Mouse (Mus musculus) liver, adult 2 months (tissue): ENCODE data around the gene Aldh3b3. TPM values are rescaled to one million over a fixed set of nuclear protein-coding genes. Genes with fewer than 3 reads are reported as not detected.
A peak's percentile ranks its signal among the peaks of the same experiment; 100 is the strongest.

ENCODE experiments used
- DNase-seq: peaks from one replicate; pipeline ENCODE4 v3.0.0-alpha.2; 2011; ENCODE audit warnings: low read depth, low spot score; ENCODE audit errors: extremely low read depth
- H3K27ac ChIP-seq: fragments of 200-500 bp; replicated peaks from 2 replicates; pipeline ENCODE4 v1.5.1; 2012; ENCODE audit warnings: low read depth, mild to moderate bottlenecking, control low read depth, inconsistent platforms, low read length; ENCODE audit not compliant: insufficient read depth
- H3K27me3 ChIP-seq: fragments of 200-500 bp; 2 replicates; pipeline ENCODE4 v1.6.1; 2012; ENCODE audit warnings: mild to moderate bottlenecking, moderate library complexity, low read length, inconsistent platforms; ENCODE audit not compliant: control insufficient read depth, insufficient read depth
- H3K36me3 ChIP-seq: fragments of 200-500 bp; 2 replicates; pipeline ENCODE4 v1.6.1; 2012; ENCODE audit warnings: low read length, inconsistent platforms; ENCODE audit not compliant: control insufficient read depth, insufficient read depth
- H3K4me1 ChIP-seq: fragments of 200-500 bp; 2 replicates; pipeline ENCODE4 v1.6.1; 2011; ENCODE audit warnings: low read length; ENCODE audit not compliant: control insufficient read depth, insufficient read depth
- H3K4me3 ChIP-seq: fragments of 200-500 bp; 2 replicates; pipeline ENCODE4 v1.5.1; 2011; ENCODE audit warnings: low read depth, mild to moderate bottlenecking, control low read depth, low read length, moderate library complexity; ENCODE audit not compliant: insufficient read depth
- H3K79me2 ChIP-seq: fragments of 200-500 bp; 2 replicates; pipeline ENCODE4 v1.6.1; 2012; ENCODE audit warnings: inconsistent platforms, mild to moderate bottlenecking, low read length, moderate library complexity; ENCODE audit not compliant: control insufficient read depth, insufficient read depth
- H3K9ac ChIP-seq: fragments of 200-500 bp; 2 replicates; pipeline ENCODE4 v1.6.1; 2012; ENCODE audit warnings: low read depth, mild to moderate bottlenecking, control low read depth, inconsistent platforms, low read length
- CTCF ChIP-seq: fragments of 200-500 bp; IDR thresholded peaks from 2 replicates; pipeline ENCODE4 v1.5.1; 2011; ENCODE audit warnings: low read depth, low read length, control low read depth
- POLR2A ChIP-seq: fragments of 200-500 bp; IDR thresholded peaks from 2 replicates; pipeline ENCODE4 v1.6.1; 2011; ENCODE audit warnings: low read length, control low read depth; ENCODE audit not compliant: insufficient read depth; ENCODE audit errors: extremely low read depth
- WGBS: fragments of 180-500 bp; shearing (Covaris S2); methylation state at CpG from one replicate; pipeline ENCODE4 v1.1.7; 2018; 5-methylcytosine and 5-hydroxymethylcytosine counted together
- polyA plus RNA-seq: library from polyadenylated mRNA; depleted of rRNA; stranded (reverse); fragments of >200 nt; gene quantifications from 2 replicates; pipeline ENCODE4 v1.2.3, GENCODE M21; 2012
- total RNA-seq: library from RNA; depleted of rRNA; stranded (reverse); fragments of >200 nt; gene quantifications from 2 replicates; pipeline ENCODE4 v1.2.3, GENCODE M21; 2014

Gene Aldh3b3
- total and polyA plus RNA-seq, 2 experiments = 0.74 to 7.7 TPM

DNA sequence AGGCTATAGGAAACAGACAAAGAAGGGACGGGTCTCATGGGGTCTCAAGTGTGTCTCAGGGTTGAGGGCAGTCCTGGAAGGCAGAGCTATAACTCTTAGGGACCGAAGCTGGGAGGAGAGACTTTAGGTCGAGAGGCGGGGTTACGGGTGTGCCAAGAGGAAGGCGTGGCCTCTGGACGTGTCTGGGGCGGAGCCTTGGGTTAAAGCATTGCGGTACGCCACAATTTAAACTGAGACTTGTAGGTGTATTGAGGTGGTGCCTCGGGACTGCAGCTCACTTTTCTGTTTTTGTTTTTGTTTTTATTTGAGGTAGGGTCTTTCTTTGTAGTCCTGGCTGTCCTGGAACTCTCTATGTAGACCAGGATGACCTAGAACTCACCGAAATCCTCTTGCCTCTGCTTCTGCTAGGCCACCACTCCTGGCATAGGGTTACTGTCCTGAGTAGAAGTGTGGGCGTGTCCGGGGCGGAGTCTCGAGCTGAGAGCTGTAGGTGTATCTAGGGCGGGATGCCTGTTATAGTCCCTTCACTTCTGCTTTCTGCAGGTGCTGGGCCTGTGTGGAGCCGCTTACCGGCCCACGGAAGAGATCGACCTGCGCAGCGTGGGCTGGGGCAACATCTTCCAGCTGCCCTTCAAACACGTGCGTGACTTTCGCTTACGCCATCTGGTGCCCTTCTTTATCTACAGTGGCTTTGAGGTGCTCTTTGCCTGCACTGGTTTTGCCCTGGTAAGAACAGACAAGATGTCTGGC lies 15.3 kb upstream of the Aldh3b3 start:
- H3K4me1 ChIP-seq = peaks cover 6% of the 10 kb centered on the region
- H3K9ac ChIP-seq = no peak overlapping the region
- TF ChIP-seq POLR2A = no peak
- no peak for TF ChIP-seq CTCF
- WGBS = 55% methylated on average over 27 of the region's 27 CpGs
- H3K36me3 ChIP-seq = peaks cover 3% of the 10 kb centered on the region; the same call in 1 of the 2 replicates
- H3K27ac ChIP-seq = no peak overlapping the region
- H3K27me3 ChIP-seq = no peaks in the 10 kb centered on the region
- no peak for DNase-seq
- H3K79me2 ChIP-seq = no peaks in the 10 kb centered on the region
- H3K4me3 ChIP-seq = no peak overlapping the region

GRCm38 (mm10) chr19:3945872-3946564 lies 12.4 kb upstream of the Aldh3b3 start:
- Histone ChIP-seq H3K4me1 (peaks cover 12% of the 10 kb centered on the region), H3K79me2 (no peaks in the 10 kb centered on the region), H3K36me3 (peaks cover 3% of the 10 kb centered on the region; the same call in 1 of the 2 replicates), H3K27me3 (no peaks in the 10 kb centered on the region), H3K9ac (no peak overlapping the region), H3K27ac (peak overlapping the region; percentile 50), H3K4me3 (no peak overlapping the region)
- no peak for TF ChIP-seq POLR2A
- TF ChIP-seq CTCF = no peak
- peak; percentile 76 for DNase-seq
- 18% methylated on average over 10 of the region's 10 CpGs for WGBS

DNA sequence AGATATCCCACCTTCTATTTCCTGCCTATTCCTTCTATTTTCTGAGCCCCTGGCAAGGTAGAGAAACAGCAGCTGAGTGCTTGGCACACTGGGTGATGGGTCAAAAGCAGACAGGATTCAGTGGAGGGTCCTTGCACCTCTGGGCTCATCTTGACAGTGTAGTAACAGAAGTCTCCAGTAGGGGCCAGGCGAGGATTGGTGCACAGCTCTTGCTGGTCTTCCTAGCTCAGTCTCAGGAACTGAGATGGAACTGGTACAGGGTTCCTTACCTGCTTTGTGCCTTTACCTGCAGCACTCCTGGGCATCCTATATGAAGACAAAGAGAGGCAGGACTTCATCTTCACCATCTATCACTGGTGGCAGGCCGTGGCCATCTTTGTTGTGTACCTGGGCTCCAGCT lies 11.7 kb upstream of the Aldh3b3 start:
- Histone ChIP-seq H3K36me3 (peaks cover 3% of the 10 kb centered on the region; the same call in 1 of the 2 replicates), H3K9ac (no peak overlapping the region), H3K27ac (0 out of 2 replicates have a peak overlapping the region, but pooled peaks have one; percentile 10), H3K79me2 (no peaks in the 10 kb centered on the region), H3K4me3 (no peak overlapping the region), H3K27me3 (no peaks in the 10 kb centered on the region), H3K4me1 (peaks cover 12% of the 10 kb centered on the region)
- 61% methylated on average over 2 of the region's 2 CpGs for WGBS
- TF ChIP-seq POLR2A (no peak), CTCF (peak; percentile 82)
- DNase-seq = peak; percentile 46

- DNase-seq = no peak
- Histone ChIP-seq H3K36me3 (peaks cover 3% of the 10 kb centered on the region; the same call in 1 of the 2 replicates), H3K9ac (no peak overlapping the region), H3K79me2 (no peaks in the 10 kb centered on the region), H3K4me1 (peaks cover 12% of the 10 kb centered on the region), H3K4me3 (no peak overlapping the region), H3K27ac (no peak overlapping the region), H3K27me3 (no peaks in the 10 kb centered on the region)
- TF ChIP-seq CTCF (no peak), POLR2A (no peak)
- WGBS = 81% methylated on average over 3 of the region's 3 CpGs
Measured at GRCm38 (mm10) chr19:3947813-3948212, 10.6 kb upstream of the Aldh3b3 start.

- WGBS = 87% methylated on average over 14 of the region's 14 CpGs
- no peak for DNase-seq
- Histone ChIP-seq H3K27ac (no peak overlapping the region), H3K4me3 (no peak overlapping the region), H3K27me3 (no peaks in the 10 kb centered on the region), H3K9ac (no peak overlapping the region), H3K4me1 (peaks cover 12% of the 10 kb centered on the region), H3K79me2 (no peaks in the 10 kb centered on the region), H3K36me3 (peaks cover 3% of the 10 kb centered on the region; the same call in 1 of the 2 replicates)
- TF ChIP-seq CTCF (no peak), POLR2A (no peak)
Measured at GRCm38 (mm10) chr19:3948546-3948945, 9.9 kb upstream of the Aldh3b3 start.

DNA sequence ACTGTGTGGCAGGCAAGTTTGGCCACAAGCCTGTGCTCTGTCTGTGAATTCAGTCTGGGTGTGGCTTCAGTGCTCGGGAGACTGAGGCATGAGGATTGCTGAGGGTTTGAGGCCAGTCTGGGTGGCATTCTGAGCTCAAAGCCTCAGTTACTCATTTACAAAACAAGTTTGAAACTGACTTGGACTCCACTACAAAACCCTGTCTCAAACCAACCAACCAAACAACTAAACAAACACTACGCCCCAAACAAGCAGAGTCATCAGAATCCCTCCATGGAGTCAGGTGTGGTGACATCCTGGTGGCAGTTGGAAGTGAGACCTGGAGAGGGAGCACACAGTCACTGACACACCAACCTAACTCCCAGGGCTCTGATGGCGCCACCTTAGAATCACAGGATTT lies 8.1 kb upstream of the Aldh3b3 start:
- H3K79me2 ChIP-seq = no peaks in the 10 kb centered on the region
- H3K36me3 ChIP-seq = peaks cover 1% of the 10 kb centered on the region; the same call in 1 of the 2 replicates
- H3K4me1 ChIP-seq = peaks cover 12% of the 10 kb centered on the region
- WGBS = 50% methylated on average over 3 of the region's 3 CpGs
- H3K4me3 ChIP-seq = no peak overlapping the region
- no peak overlapping the region for H3K9ac ChIP-seq
- H3K27ac ChIP-seq = peak overlapping the region; percentile 1; the same call in 1 of the 2 replicates
- DNase-seq = peak; percentile 80
- H3K27me3 ChIP-seq = no peaks in the 10 kb centered on the region
- TF ChIP-seq CTCF (0 out of 2 replicates have a peak, but pooled peaks have one; percentile 2), POLR2A (no peak)
